Comparison of ENCODE assay signal across 13 mouse cellular contexts in the genomic region with DNA sequence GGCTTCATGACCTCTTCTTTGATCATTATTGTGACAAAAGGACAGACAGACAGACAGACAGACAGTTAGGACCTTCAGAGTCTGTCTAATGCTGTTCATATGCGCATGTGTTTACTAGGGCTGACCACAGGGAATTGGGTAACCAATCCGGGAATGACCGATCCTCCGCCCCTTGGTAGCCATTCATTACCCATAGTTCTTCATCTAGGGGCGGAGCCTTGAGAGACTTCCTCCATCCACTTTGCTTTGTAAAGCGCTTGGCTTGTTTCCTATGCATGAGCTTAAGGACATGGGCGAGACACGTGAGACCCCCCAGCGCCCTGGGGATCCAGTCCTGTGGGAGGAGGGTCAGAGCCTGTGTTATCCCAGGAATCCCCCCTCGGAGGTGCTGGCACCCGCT.
DNase-seq lines count a peak whose midpoint lies in the region; ATAC-seq and TF ChIP-seq lines count a peak whose summit lies in the region.
"Had no signal": no experiment of that assay in that cellular context is flagged by ENCODE, and none has a peak within 500 bp of the region (broad histone marks: within the 10 kb centered on the region; RNA-seq: fewer than 3 reads in every experiment).

No protein-coding gene starts in this region.

- no peaks in the 10 kb centered on the region for H3K4me1 ChIP-seq in kidney, embryonic 15.5 days
- H3K4me1 ChIP-seq in stomach, embryonic 16.5 days (ENCODE audit: control insufficient read depth, insufficient read depth, low read length) = no peaks in the 10 kb centered on the region
- H3K4me1 ChIP-seq in cerebellum, adult 2 months (ENCODE audit: control insufficient read depth, insufficient read depth, low read length) = no peaks in the 10 kb centered on the region
- H3K4me1 ChIP-seq: heart, embryonic 15.5 days had no signal

- no peak for ATAC-seq in kidney, embryonic 15.5 days (replicated peaks; ENCODE audit: low FRiP score)
- ATAC-seq in common myeloid progenitor, adult 5-6 weeks (replicated peaks; ENCODE audit: low read depth, poor library complexity, severe bottlenecking) = 0 out of 2 replicates have a peak, but pooled peaks have one; percentile 8
- no peak for ATAC-seq in stomach, embryonic 16.5 days (ENCODE audit: insufficient read depth, low FRiP score)

- H3K4me3 ChIP-seq in kidney, embryonic 15.5 days (replicated peaks) = peak overlapping the region; percentile 17; the same call in 1 of the 2 replicates
- H3K4me3 ChIP-seq in stomach, embryonic 16.5 days (replicated peaks; ENCODE audit: low read length) = peak overlapping the region; percentile 7
- H3K4me3 ChIP-seq in cerebellum, adult 2 months (replicated peaks; ENCODE audit: insufficient read depth, low read depth, low read length) = no peak overlapping the region
- H3K4me3 ChIP-seq: heart, embryonic 15.5 days had no signal

- H3K9me3 ChIP-seq in kidney, embryonic 15.5 days (replicated peaks) = no peaks in the 10 kb centered on the region
- no peaks in the 10 kb centered on the region for H3K9me3 ChIP-seq in stomach, embryonic 16.5 days (replicated peaks; ENCODE audit: control insufficient read depth, low read length)
- H3K9me3 ChIP-seq: heart, embryonic 15.5 days had no signal

- no peak overlapping the region for H3K9ac ChIP-seq in kidney, embryonic 15.5 days
- no peak overlapping the region for H3K9ac ChIP-seq in stomach, embryonic 16.5 days (ENCODE audit: low read length)
- H3K9ac ChIP-seq: heart, embryonic 15.5 days had no signal

- no peak for TF ChIP-seq POLR2A in cerebellum, adult 2 months (IDR thresholded peaks at IDR 0.05; ENCODE audit: borderline replicate concordance, insufficient read depth, low read length)

- TF ChIP-seq CTCF in cerebellum, adult 2 months (IDR thresholded peaks at IDR 0.05; ENCODE audit: borderline replicate concordance, insufficient read depth, low read depth, low read length) = no peak

- H3K27me3 ChIP-seq in kidney, embryonic 15.5 days = no peaks in the 10 kb centered on the region
- H3K27me3 ChIP-seq in stomach, embryonic 16.5 days (ENCODE audit: control insufficient read depth, insufficient read depth, low read length) = no peaks in the 10 kb centered on the region
- H3K27me3 ChIP-seq in cerebellum, adult 2 months (ENCODE audit: control insufficient read depth, insufficient read depth, low read length) = no peaks in the 10 kb centered on the region
- H3K27me3 ChIP-seq: heart, embryonic 15.5 days had no signal

- DNase-seq in kidney, postnatal 25 days = no peak
- DNase-seq in retina, postnatal 1 day = peak; percentile 29
- no peak for DNase-seq in retina, embryonic 14.5 days (ENCODE audit: low spot score)
- DNase-seq in left cerebral cortex, adult 18-20 months (ENCODE audit: low spot score in 2 of 2) = no peak
- no peak for DNase-seq in cerebellum, adult 2 months
- DNase-seq: adrenal gland, adult 8-10 months; cerebellum, adult 8-10 months; kidney, adult 18-20 months had no signal

- no peaks in the 10 kb centered on the region for H3K36me3 ChIP-seq in kidney, embryonic 15.5 days
- no peaks in the 10 kb centered on the region for H3K36me3 ChIP-seq in stomach, embryonic 16.5 days (ENCODE audit: control insufficient read depth, insufficient read depth, low read length)
- H3K36me3 ChIP-seq: G1E had no signal

- H3K27ac ChIP-seq in kidney, embryonic 15.5 days = no peak overlapping the region
- no peak overlapping the region for H3K27ac ChIP-seq in stomach, embryonic 16.5 days (ENCODE audit: low read length)
- no peak overlapping the region for H3K27ac ChIP-seq in cerebellum, adult 2 months (ENCODE audit: insufficient read depth, low read length)
- H3K27ac ChIP-seq: heart, embryonic 15.5 days had no signal

- peak overlapping the region; percentile 9; the same call in 1 of the 2 replicates for H3K4me2 ChIP-seq in kidney, embryonic 15.5 days
- H3K4me2 ChIP-seq in stomach, embryonic 16.5 days (ENCODE audit: low read depth, low read length) = no peak overlapping the region
- H3K4me2 ChIP-seq: heart, embryonic 15.5 days had no signal

- 84% methylated on average over 11 of the region's 11 CpGs for WGBS in kidney, embryonic 15.5 days
- WGBS in stomach, embryonic 16.5 days = 77% methylated on average over 11 of the region's 11 CpGs
- 86% methylated on average over 11 of the region's 11 CpGs for WGBS in cerebellum, adult 2 months
